Mouse (Mus musculus) spleen, adult 2 months (tissue): ENCODE data around the gene Ccdc102a. TPM values are rescaled to one million over a fixed set of nuclear protein-coding genes. Genes with fewer than 3 reads are reported as not detected.

Source experiments
- DNase-seq, 2 experiments: peaks; one replicate each; pipeline versions ENCODE4 v3.0.0 to v3.0.0-alpha.2; 2012 to 2021; ENCODE audit warnings: low spot score in 2 of 2, low read depth in 1 of 2
- H3K27ac ChIP-seq: fragments of 200-500 bp; 2 replicates; pipeline ENCODE4 v1.5.1; 2012; ENCODE audit warnings: low read length, inconsistent platforms; ENCODE audit not compliant: insufficient read depth
- H3K27me3 ChIP-seq: fragments of 200-500 bp; 2 replicates; pipeline ENCODE4 v1.6.1; 2012; ENCODE audit warnings: mild to moderate bottlenecking, moderate library complexity, low read length, inconsistent platforms; ENCODE audit not compliant: control insufficient read depth, insufficient read depth
- H3K36me3 ChIP-seq: fragments of 200-500 bp; 2 replicates; pipeline ENCODE4 v1.6.1; 2012; ENCODE audit warnings: mild to moderate bottlenecking, low read length, inconsistent platforms; ENCODE audit not compliant: control insufficient read depth, insufficient read depth
- H3K4me1 ChIP-seq: fragments of 200-500 bp; 2 replicates; pipeline ENCODE4 v1.6.1; 2011; ENCODE audit warnings: inconsistent platforms; ENCODE audit not compliant: control insufficient read depth, insufficient read depth, insufficient read length
- H3K4me3 ChIP-seq: fragments of 200-500 bp; 2 replicates; pipeline ENCODE4 v1.5.1; 2011; ENCODE audit warnings: mild to moderate bottlenecking, inconsistent platforms; ENCODE audit not compliant: insufficient read depth, insufficient read length; ENCODE audit errors: extremely low read depth
- CTCF ChIP-seq: fragments of 200-500 bp; IDR thresholded peaks from 2 replicates; pipeline ENCODE4 v1.5.1; 2011; ENCODE audit warnings: mild to moderate bottlenecking, inconsistent platforms; ENCODE audit not compliant: insufficient read depth, insufficient read length, insufficient replicate concordance; ENCODE audit errors: extremely low read depth
- POLR2A ChIP-seq: fragments of 200-500 bp; IDR thresholded peaks from 2 replicates; pipeline ENCODE4 v1.6.1; 2011; ENCODE audit warnings: low read depth, low read length, inconsistent platforms
- WGBS: fragments of 180-500 bp; shearing (Covaris S2); methylation state at CpG from one replicate; pipeline ENCODE4 v1.1.7; 2018; 5-methylcytosine and 5-hydroxymethylcytosine counted together
- polyA plus RNA-seq: library from polyadenylated mRNA; depleted of rRNA; stranded (reverse); fragments of >200 nt; gene quantifications from 2 replicates; pipeline ENCODE4 v1.2.3, GENCODE M21; 2012

Gene Ccdc102a
- polyA plus RNA-seq, 1 experiment: 10.7 TPM

GRCm38 (mm10) chr8:94922602-94923001 is 4.7 kb upstream of the Ccdc102a start:
- no peak overlapping the region for H3K27ac ChIP-seq
- TF ChIP-seq CTCF (no peak), POLR2A (no peak)
- 21% methylated on average over 8 of the region's 8 CpGs for WGBS
- no peak overlapping the region for H3K4me3 ChIP-seq
- peaks cover 4% of the 10 kb centered on the region for H3K27me3 ChIP-seq
- no peaks in the 10 kb centered on the region for H3K36me3 ChIP-seq
- no peak for DNase-seq
- H3K4me1 ChIP-seq: peaks cover 6% of the 10 kb centered on the region; the same call in 1 of the 2 replicates

GRCm38 (mm10) chr8:94922176-94922575 is 4.3 kb upstream of the Ccdc102a start:
- Histone ChIP-seq H3K27me3 (peaks cover 5% of the 10 kb centered on the region), H3K4me3 (no peak overlapping the region), H3K27ac (no peak overlapping the region), H3K4me1 (peaks cover 6% of the 10 kb centered on the region; the same call in 1 of the 2 replicates), H3K36me3 (no peaks in the 10 kb centered on the region)
- 65% methylated on average over 6 of the region's 6 CpGs for WGBS
- TF ChIP-seq POLR2A (no peak), CTCF (no peak)
- no peak for DNase-seq

GRCm38 (mm10) chr8:94919256-94919655 is 1.4 kb upstream of the Ccdc102a start:
- H3K4me1 ChIP-seq: peaks cover 6% of the 10 kb centered on the region; the same call in 1 of the 2 replicates
- H3K27ac ChIP-seq: peak overlapping the region; percentile 44; the same call in 1 of the 2 replicates
- no peak overlapping the region for H3K4me3 ChIP-seq
- DNase-seq: peak in 1 of 2 experiments; percentile 38
- peaks cover 5% of the 10 kb centered on the region for H3K27me3 ChIP-seq
- TF ChIP-seq POLR2A: no peak
- TF ChIP-seq CTCF: no peak
- H3K36me3 ChIP-seq: no peaks in the 10 kb centered on the region

GRCm38 (mm10) chr8:94917352-94917751 is 546 bp downstream of the Ccdc102a start:
- 1% methylated on average over 26 of the region's 27 CpGs for WGBS
- DNase-seq: peak; percentile 58 to 83
- Histone ChIP-seq H3K4me1 (peaks cover 4% of the 10 kb centered on the region), H3K4me3 (peak overlapping the region; percentile 68), H3K27me3 (peaks cover 5% of the 10 kb centered on the region), H3K36me3 (no peaks in the 10 kb centered on the region), H3K27ac (peak overlapping the region; percentile 66)
- no peak for TF ChIP-seq POLR2A
- TF ChIP-seq CTCF: peak; percentile 59; the same call in 1 of the 2 replicates

- Histone ChIP-seq H3K4me1 (peaks cover 2% of the 10 kb centered on the region), H3K27ac (no peak overlapping the region), H3K27me3 (peaks cover 5% of the 10 kb centered on the region), H3K36me3 (no peaks in the 10 kb centered on the region), H3K4me3 (peak overlapping the region; percentile 68)
- TF ChIP-seq POLR2A: no peak
- no peak for TF ChIP-seq CTCF
- 35% methylated on average over 10 of the region's 10 CpGs for WGBS
- no peak for DNase-seq
Measured at GRCm38 (mm10) chr8:94916960-94917324, 956 bp downstream of the Ccdc102a start.

- Histone ChIP-seq H3K36me3 (no peaks in the 10 kb centered on the region), H3K27me3 (peaks cover 5% of the 10 kb centered on the region), H3K4me1 (peaks cover 2% of the 10 kb centered on the region), H3K27ac (no peak overlapping the region), H3K4me3 (no peak overlapping the region)
- no peak for TF ChIP-seq POLR2A
- no peak for TF ChIP-seq CTCF
- DNase-seq: no peak
- 55% methylated on average over 9 of the region's 9 CpGs for WGBS
Measured at GRCm38 (mm10) chr8:94916311-94916959, 1.5 kb downstream of the Ccdc102a start.

GRCm38 (mm10) chr8:94914701-94915101 is 3.2 kb downstream of the Ccdc102a start:
- H3K4me1 ChIP-seq: peaks cover 2% of the 10 kb centered on the region

More at GRCm38 (mm10) chr8:94914701-94915101, 3.2 kb downstream of the Ccdc102a start:
- H3K27ac ChIP-seq: no peak overlapping the region
- H3K27me3 ChIP-seq: peaks cover 5% of the 10 kb centered on the region
- no peak overlapping the region for H3K4me3 ChIP-seq
- TF ChIP-seq CTCF: no peak
- TF ChIP-seq POLR2A: no peak
- 67% methylated on average over 3 of the region's 3 CpGs for WGBS
- no peak for DNase-seq
- no peaks in the 10 kb centered on the region for H3K36me3 ChIP-seq
